Mouse (Mus musculus) mouse trophoblast stem cell (cell line): ENCODE data around the gene Nts.
"Not testable (repeated sequence)": the region's sequence is repeated elsewhere in the genome, so short reads cannot be mapped to it uniquely, and the experiment has no call there.

Experiments
- in situ Hi-C, 2 experiments: fragments of 300-500 bp; cut with MseI, MboI; formaldehyde crosslinking; loops; 2 replicates in 1 of 2; 3 replicates in 1 of 2; pipeline ENCODE4 v1.15.1; 2025

Nts gene

DNA sequence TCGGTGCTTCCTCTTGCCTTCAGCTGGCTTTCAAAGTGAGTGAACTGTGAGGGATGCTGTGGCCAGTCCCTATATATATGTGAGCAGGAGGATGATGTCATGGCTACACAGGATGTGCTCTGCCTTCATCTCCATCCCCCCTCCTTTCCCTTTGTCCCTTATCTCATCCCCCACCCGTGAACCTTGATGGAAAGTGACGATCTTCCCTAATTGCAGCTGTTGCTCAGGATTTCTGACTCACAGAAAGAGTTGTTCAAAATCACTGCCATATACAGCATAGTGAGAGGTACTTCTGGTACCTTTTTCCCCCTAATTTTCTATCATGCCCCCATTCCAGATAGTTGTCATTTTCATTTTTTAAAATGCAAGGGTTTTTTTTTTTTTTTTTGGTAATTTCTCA, at the start of gene Nts:
TSS of gene Nts (minus strand) at position 101 of the 400 bp plus-strand sequence.
- in situ Hi-C loops, result loop anchor here in 1 of 2 experiments (10.0 kb wide), 1 partner anchor 334 kb away; no protein-coding TSS in a partner anchor

DNA sequence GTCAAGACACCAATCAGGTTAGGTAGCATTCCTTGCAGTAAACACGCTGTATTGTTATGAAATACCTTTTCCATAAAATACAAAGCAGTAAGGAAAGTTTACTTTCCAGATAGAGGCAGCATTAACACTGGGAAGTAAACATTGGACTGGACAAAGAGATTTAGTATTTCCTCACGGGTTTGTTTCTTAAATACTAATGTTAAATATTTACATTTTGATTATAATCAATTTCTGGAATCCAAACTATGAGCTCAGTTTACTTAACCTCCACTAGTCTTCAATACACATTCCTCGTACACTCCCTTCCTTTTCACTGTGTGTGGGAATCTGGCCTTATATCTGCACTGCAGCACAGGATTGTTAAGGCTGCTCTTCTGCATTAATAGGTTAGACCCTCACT, 37.6 kb upstream of the Nts start:
- in situ Hi-C loops, result no loop called here

DNA sequence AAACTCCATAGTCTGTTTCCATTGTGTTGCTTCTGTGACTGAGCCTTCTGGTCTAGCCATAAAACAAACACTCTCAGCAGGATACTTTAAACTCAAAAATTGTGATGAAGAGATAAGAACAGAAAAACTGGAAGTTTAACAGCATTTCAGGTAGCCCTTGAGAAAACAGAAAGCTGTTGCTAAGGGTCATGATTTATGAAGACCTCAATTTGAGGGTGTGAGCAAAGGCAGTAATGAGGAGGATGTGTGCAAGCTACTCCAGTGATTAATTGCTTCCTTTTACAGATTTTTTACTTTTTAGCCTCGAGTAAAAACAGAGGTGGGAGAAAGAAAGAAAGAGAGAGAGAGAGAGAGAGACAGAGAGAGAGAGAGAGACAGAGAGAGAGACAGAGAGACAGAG, 23.9 kb upstream of the Nts start:
- in situ Hi-C loops, result no loop called here

DNA sequence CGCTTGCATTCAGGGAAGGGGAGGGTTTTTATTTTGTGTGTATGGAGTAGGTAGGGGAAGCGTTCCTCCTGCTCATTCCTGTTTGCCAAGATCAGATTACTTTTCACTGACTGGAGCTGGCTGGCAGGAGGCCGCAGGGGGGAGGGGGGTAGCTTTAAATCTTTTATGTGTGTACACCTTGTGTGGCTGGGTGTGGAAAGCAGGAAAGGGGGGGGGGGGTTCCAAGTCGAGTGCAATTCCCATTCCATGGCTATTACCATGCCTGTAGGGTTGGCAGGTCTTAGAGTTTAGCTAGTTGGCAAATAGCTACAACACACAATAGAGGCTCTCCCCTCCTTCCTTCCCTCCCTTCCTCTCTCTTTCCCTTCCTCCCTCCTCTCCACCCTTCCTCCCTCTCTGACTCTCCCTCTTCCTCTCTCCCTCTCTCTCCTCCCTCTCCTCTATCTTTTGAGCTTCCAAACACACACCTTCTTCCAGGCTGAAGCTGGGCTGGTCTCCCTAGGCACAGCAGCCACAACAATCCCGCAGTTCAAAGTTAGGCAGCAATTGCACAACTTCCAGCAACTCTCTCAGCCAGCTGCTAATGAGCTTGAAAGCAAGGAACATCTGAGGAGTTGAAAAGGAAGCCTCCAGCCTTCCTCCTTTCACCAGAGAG, 21.6 kb upstream of the Nts start, which contains the start of gene Rassf9:
TSS of gene Rassf9 (plus strand) at position 416 of the 655 bp plus-strand sequence.
- in situ Hi-C loops, result no loop called here

DNA sequence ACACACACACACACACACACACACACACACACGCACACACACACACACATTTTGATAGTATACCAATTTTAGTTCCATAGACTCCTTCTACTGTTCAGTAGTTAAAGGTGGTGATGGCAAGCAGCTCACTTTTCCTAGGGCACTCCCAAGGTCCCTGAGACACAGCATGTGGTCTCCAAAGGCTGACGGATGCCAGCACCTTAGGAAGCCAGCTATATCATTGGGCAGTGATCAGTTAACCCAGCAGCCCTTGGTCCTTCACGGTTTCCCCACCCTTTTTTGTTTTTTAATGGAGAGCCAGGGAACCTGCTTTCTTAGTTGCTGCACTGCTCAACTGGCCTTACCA, 21.1 kb upstream of the Nts start:
- in situ Hi-C loops, result no loop called here

DNA sequence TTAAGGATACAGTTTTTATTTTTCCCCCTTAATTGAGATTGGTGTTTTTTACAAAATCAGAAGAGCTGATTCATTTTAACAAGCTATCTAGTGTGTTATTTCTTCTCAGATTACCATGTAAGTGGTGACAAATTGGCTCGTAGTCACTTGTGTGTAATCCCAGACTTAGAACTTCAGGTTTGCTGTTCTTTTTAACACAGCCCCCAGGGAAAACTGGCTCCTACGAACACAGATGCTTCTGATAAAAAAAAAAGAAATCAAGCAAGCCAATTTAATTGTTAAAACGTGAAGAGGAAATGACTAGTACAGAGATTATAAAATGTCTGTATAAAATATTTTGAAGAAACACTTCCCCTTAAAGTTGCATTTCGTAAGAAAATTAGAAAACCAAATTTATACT, 17.1 kb upstream of the Nts start:
- in situ Hi-C loops, result loop anchor here (10.0 kb wide), 1 partner anchor 227 kb away; no protein-coding TSS in a partner anchor

DNA sequence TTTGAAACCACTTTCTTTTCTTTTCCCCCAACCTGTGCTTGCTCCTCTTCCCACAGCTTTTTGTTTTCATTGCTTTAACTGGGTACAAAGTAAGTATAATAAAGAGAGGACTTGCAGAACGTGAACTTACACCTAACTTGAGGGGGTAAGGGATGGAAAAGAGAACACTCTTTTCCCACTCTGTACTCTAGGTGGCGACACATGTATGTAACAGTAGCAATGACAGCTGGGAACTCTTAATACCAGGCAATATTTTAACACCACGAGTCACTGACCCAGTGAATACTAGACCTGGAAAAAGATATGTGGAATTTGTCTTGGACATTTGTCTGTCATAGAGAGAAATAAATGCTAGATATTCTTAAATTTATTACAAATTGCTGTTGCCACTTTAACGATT, 8.5 kb upstream of the Nts start:
- in situ Hi-C loops, result loop anchor here (5.0 to 10.0 kb wide), 2 partner anchors 324 to 326 kb away; no protein-coding TSS in a partner anchor

DNA sequence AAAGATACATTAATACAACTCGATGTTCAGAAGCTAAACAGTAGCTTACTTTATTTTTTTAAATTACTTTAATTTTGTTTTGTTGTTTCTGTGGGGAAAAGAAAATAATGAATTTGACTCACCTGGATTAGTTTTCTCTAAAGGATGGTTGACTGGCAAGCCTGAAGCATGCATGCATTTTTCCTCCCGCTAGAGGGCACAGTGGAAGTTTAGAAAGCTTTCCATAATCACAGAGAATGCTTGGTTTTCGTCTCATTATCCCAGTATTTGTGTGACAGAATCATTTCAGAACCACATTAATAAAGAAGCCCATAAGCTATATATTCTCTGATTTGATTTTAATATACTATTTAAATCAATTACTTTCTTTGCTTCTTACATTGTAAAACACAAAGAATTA, 1.5 kb upstream of the Nts start:
- in situ Hi-C loops, result loop anchor here in 1 of 2 experiments (10.0 kb wide), 1 partner anchor 333 kb away; no protein-coding TSS in a partner anchor

DNA sequence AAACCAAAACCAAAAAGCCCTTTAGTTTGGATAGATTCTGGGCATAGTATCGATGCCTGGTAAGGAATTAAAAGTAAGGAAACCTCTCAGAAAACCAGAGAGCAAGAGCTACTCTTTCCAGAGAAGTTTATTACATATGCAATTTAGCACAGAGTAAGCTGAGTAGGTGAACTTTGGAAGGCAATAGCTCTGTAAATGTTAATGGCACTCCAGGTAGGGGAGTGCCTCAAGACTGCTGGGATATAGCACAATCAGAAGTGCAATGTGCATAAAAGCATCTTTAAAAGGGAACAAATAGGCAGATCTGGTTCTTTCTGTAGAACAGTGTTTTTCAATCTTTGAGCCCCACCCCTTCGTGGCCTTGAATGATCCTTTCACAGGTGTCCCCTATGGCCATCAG, 20.9 kb downstream of the Nts start:
- in situ Hi-C loops, result no loop called here

DNA sequence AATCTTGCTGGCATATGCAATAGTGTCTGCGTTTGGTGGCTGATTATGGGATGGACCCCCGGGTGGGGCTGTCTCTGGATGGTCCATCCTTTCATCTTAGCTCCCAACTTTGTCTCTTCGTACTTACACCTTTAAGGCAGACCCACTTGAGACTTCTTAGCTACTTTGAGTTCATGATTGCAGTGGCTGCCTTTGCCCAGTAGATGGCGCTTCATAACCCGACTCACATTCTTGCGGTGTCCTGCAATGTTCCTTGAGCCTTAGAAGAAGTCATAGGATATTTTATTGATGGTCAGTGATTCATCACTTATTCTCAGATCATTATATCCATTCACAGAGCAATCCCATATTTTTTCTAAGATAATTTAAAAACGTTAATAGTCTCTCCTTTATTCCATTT, 38.5 kb downstream of the Nts start:
- in situ Hi-C loops, result no loop called here

DNA sequence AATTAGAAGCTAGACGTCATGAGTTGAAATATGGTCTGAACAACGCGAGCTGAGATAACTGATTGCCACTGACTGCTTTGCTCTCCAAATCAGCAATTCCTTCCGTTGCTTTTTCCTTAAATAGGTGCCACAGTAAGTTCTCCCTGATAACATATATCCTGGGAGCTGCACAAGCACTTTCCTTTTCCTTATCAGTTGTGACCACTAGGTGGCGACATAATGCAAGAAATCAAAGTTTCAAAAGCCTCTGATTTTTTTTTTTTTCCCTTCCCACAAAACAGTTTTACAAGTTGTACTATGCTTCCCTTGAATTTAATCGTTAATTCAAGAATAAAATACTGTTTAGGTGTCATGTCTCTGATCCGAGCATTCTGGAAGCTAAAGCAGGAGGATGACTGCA, 40.8 kb downstream of the Nts start:
- in situ Hi-C loops, result no loop called here

DNA sequence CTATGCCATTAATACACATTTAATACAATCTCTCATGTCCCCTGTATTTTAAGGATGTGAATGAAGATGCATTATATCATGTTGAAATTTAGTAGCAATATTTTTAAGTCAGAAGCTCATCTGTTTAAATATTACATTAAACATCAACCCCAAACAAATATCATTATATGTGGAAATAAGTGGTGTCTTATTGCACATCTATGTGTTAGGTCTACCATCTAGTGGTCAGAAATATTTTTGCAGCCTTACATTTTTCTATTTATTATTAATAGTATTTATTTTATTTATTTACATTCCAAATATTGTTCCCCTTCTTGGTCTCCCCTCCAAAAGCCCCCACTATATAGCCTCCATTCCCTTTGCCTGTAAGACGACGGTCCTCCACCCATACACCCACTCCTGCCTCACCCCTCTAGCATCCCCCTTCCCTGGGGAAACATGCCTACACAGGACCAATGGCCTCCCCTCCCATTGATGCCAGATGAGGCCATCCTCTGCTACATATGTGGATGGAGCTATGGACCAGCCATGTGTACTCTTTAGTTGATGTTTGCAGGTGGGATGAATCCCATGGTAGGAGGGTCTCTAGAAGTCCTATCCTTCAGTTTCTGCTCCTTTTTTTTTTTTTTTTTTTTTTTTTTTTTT, 45.3 kb downstream of the Nts start:
- in situ Hi-C loops, result no loop called here

DNA sequence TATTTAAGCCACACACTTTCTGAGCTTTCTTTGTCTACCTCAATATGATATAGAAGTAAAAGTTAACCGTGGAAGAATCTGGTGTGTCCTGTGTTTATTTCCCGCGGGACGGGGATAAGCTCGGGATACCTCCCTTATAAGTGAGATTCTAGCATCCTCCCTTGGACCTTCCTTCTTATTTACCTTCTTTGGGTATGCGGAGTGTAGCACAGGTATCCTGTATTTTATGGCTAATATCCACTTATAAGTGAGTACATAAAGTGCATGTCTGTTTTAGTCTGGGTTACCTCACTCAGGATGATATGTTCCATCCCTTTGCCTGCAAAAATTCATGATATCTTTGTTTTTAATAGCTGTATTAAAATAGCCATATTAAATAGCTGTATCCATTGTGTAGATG, 54.8 kb downstream of the Nts start:
- in situ Hi-C loops, result not testable (repeated sequence)

DNA sequence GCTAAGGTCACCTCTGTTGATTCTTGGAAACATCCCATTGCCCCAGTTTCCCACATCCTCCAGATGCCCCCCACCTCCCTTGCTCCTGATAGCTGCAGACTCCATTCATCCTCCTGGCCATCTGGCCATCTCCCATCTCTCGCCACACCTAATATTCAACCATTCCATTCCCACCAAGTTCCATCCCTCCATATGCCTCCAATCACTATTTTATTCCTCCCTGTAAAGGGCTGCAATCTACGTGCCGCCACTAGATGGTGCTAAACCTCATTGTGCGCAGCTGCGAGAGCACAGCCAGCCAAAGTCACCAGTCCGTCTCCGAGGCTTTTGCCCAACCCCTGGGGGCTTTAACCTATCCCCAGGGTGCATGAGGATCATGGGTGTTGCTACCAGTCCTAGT, 55.2 kb downstream of the Nts start:
- in situ Hi-C loops, result not testable (repeated sequence)
